Mouse (Mus musculus) granulocyte monocyte progenitor cell, adult 5-6 weeks (primary cell): Measurements from ENCODE around the gene Itsn1. TPM values are rescaled to one million over a fixed set of nuclear protein-coding genes. Genes with fewer than 3 reads are reported as not detected.

Experiments
- ATAC-seq: replicated peaks from 2 replicates; pipeline ENCODE4 v1.8.0; 2016; ENCODE audit warnings: mild to moderate bottlenecking, moderate TSS enrichment, inconsistent platforms; ENCODE audit not compliant: poor library complexity, severe bottlenecking
- total RNA-seq, 2 experiments: library from RNA; stranded (forward) in 1 of 2; stranded (reverse) in 1 of 2; fragments of 200-712, 200-1000 nt in 1 of 2; fragments of >200 nt in 1 of 2; fragmentation: Nextera tagmentation in 1 of 2; gene quantifications; 2 replicates each; pipeline ENCODE4 v1.2.3; 2014 to 2017

The Itsn1 gene
- total RNA-seq, 2 experiments from 2014 or later = 7.0 to 10.7 TPM

DNA sequence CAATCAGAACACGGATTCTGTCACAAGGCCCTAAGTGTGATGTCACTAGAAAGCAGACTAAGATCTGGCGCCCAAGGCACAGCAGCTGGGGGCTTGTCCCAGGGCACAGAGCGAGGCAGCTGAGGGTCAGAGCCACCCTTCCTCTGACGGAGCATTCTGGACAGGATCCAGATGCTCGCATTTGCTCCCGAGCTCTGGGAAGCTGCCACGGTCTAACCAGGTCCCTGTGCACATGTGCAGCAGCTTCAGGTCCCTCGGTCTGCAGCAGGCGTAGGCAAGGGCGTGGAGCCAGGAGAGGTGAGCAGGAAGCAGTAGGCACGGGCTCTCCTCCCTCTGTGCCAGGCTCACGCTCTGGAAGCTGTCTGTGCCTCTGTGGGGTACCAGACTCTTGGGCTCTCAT, 160.8 kb downstream of the Itsn1 start:
- no peak for ATAC-seq

DNA sequence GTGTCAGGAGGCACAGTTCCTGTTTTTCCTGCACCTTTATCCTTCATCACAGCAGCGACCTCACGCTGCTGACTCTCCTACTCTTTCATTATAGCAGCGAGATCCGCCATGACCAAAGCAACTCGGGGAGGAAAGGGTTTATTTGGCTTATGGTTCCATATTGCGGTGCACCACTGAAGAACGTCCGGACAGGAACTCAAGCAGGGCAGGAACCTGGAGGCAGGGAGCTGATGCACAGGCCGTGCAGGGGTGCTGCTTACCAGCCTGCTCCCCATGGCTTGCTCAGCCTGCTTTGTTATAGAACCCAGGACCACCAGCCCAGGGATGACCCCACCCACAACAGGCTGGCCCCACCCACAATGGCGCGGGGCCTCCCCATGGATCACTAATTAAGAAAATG, 162.1 kb downstream of the Itsn1 start:
- no peak for ATAC-seq

DNA sequence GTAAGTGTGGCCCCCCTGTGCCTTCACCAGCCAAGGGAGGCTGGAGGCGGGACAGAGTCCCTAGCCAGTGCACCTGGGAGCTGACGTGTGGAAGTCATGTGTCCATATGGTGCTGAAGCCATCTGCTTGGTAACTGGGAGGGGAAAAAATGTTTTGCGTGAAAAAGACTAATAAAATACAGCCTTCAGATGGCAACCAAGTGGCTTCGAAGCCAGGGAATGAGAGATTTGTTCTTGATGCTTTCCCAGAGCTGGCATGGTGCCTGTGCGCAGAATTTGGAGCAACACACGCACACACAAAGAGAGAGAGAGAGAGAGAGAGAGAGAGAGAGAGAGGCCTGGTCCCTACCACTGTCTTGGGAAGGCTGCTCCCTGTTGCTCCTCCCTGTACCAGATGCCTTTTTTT, 167.3 kb downstream of the Itsn1 start:
- no peak for ATAC-seq

DNA sequence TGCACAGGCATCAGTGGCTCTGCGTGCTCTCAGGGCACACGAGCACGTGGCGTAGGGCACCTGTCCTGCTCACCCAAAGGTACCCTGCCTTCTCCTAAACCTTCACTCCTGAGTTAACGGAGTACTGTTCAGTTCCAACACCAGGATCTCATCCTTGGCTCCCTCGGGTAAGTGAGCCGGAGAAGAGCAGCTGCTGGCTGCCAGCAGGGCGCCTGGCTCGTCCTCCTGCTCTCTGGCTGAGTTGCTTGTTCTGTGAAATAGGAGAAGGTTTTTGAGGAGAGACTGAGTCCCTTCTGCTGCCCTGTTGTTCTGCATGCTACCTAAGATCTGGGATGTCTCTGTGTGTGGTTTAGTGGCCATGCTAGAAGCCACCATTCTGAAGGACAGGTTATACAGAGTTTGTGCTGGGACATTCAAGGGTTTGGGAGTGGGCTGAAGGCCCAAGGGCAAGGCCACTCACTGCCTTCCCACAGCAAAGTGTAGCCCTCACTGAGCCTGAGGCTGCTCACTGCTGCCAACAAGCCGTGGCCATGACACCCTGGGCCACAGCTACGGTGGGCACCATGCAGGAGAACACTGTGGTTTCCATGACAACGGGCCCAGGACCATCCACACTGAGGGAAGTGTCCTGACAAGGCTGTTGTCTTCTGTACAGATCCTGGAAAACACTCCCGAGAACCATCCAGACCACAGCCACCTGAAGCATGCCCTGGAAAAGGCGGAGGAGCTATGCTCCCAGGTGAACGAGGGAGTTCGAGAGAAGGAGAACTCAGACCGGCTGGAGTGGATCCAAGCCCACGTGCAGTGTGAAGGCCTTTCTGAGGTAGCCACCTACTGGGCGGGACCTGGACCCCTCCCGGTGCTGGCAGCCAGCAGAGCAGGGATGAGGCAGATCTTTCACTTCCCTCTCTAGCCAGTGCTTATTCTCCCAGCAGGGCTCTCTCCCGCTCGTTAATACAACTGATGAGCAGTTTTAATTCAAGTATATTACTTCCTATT, 170.1 kb downstream of the Itsn1 start:
- peak; percentile 96 for ATAC-seq

DNA sequence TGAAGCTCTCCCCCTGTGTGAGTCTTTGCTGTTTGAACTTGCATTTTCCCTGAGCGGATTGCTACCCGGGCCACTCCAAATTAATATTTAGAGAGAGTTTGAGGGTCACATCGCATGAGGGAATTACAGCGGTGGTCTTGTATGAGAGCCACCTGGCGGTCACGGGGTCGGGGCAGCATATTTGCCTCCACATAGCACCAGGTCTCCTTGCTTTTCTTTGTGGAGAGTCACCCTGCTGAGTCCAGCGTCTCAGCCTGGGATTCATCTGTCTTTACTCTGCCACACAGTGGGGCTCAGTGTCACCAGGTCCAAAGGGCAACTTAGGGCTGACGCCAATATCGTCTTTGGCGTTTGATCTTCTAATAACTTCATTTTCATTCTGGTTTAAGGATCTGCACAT, 171.2 kb downstream of the Itsn1 start:
- no peak for ATAC-seq

DNA sequence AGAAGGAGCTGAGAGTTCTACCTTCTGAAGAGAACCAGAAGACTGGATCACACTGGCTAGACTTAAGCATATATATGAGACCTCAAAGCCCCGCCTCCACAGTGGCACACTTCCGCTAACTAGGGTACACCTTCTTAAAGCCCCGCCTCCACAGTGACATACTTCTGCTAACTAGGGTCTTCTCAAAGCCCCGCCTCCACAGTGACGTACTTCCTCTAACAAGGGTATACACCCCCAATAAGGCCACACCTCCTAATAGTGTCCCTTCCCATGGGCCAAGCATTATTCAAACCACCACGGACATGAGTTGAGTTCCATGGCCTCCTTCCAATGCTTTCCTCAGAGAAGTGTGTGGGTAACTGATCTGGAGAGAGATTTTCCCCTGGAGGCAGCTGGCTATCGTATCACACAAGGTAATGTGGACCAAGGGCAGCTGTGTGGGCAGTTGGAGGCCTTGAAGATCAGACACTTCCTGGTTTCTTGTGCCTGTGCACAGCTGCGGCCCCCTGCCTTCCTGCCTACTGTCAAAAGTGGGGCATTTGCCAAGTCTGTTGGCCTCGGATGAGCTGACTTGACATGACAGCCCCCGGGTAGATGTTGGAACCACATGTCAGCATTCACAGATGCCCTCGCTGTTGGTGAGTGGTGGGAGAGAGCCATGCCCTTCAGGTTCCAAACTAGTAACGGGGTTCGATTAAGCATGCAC, 174.9 kb downstream of the Itsn1 start:
- peak; percentile 40 for ATAC-seq

DNA sequence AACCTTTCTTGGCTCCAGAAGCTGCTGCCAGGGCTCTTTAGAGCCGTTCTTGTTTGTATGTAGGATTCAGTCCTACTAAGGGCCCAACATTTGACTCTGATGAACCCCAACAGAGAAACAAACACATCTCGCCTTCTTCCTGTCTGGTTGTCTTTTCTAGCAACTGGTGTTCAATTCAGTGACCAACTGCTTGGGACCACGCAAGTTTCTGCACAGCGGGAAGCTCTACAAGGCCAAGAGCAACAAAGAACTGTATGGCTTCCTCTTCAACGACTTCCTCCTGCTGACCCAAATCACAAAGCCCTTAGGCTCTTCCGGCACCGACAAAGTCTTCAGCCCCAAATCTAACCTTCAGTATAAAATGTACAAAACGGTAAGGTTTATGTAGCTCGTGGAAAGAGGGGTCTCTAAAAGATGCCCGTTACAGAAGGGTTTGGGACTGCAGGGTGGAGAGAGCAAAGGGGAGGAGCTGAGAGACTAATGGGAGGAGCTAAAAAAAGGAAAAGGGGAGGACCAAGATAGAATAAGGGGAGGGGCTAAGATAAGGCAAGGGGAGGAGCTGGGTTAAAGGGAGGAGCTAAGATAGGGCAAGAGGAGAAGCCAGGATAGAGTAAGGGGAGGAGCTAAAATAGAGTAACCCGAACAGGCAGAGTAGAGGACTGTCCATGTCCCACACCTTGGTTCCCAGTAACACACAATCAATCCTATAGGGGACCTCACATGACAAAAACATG, 176.2 kb downstream of the Itsn1 start:
- no peak for ATAC-seq

DNA sequence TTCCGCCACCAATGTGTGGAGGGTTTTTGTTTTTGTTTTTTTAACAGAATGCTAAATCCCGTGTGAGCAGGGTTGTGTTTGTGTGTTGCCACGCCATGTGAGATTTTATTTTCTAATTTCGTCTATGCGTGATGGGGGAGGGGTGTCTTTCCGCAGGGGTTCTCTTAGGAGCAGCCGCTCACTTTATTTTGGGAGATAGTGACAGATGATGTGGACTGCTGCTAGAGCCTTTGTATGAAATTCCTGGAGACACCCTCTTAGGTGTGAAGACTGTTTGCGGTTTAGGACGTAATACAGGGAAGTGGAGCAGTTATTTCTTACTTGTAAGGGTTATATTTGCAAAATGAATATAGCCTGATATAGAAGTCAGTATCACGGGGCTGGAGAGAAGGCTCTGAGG, 176.9 kb downstream of the Itsn1 start:
- no peak for ATAC-seq

DNA sequence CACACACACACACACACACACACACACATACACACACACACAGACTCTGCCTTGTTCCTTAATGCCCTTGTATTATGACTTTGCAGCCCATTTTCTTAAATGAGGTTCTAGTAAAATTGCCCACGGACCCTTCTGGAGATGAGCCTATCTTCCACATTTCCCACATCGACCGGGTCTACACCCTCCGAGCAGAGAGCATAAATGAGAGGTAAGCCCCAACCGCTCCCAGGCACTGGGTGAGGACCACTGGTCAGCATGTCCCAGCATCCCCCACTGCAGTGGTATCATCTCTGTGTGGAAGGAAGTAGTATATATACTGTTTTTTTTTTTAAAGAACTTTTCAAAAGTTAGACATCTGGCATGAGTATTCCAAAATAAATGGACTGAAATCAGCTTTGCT, 177.6 kb downstream of the Itsn1 start:
- ATAC-seq = no peak

DNA sequence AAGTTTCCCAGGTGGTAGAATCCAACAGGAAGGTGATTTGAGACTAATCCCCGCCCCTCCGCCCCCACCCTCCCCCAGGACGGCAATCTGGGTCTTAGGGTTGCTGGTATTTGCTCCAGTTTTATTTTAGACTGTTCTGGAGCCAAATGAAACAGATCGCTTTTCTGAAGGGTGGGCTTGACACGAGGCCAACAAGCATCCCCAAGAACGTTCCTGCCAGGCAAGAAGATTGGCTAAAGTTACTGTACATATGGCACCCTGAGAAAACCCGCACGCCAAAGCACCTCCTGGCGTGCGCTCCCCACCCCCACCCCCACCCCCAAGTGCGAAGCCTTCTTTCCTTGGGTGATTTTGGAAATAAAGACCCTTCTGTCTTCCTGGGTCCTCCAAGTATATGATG, 178.1 kb downstream of the Itsn1 start:
- no peak for ATAC-seq

DNA sequence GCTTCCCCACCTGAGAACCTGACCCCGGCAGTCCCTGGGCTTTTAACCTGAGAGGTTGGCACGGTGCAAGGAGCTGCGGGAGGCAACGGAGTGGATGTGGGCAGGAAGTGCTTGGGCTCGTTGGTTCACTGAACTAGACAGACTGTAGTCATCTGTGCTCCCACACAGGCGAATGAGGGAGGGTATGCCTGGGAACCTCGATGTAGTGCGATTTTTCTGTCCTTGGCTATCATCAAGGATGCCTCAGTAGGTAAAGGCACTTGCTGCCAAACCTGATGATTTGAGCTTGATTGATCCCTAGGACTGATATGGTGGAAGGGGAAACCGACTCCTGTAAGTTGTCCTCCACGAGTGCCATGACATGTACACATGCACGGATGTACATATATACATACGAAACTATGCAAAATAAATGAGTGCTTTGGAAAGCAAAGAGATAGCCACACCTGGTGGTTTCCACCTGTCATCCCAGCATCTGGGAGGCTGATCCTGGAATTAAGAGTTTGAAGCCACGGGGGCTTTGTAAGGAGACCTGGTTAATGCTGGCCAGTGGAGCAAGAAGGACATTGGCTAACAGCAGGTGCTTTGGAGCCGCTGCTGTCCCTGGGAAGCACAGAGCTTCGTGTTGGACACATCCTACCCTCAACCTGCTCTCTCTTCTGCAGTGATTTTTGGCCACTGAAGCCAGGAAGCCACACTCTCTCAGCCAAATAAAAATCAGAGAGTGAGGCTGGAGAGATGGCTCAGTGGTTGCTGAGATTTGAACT, 180.7 kb downstream of the Itsn1 start:
- ATAC-seq = no peak

DNA sequence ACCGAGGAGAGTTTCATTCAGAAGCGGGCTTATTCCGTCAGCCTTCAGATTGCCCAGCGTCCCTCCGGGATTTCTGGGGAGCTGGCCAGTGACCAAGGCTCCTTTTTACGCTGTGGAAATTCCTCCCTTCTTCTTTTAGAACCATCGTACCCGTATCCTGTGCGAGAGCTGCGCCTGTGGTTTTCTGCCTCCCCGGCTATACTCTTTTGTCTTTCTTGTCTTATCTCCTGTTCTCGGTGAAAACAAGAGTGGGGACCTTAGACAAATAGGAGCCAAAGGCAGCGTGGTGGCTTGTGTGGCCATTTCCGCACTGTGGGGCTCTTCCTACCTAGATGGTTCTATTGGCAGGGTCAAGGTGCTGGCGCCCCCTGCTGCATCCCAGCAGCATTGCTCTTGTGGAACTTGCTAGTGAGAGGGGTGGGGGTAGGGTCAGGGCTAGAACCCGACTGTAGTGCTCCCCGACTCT, 188.6 kb downstream of the Itsn1 start:
- ATAC-seq = peak; percentile 94

DNA sequence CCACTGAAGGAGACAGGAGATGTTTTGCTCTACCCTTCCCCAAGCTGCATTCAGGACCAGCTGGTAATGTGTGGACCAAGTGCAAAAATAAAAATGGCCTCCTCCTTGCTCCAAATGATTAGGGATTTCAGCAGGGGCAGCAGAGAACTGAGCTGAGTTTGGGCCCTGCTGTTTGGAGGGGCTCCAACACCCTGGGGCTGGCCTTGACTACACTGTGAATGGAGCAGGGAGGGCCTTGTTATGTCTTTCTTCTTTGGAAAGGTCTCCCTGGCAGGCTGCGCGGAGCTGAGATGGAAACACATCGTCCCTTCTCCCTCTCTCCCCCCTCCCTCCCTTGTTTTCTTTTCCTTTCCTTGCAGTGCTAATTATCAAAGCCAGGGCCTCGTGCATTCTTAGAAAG, 189.4 kb downstream of the Itsn1 start:
- no peak for ATAC-seq

DNA sequence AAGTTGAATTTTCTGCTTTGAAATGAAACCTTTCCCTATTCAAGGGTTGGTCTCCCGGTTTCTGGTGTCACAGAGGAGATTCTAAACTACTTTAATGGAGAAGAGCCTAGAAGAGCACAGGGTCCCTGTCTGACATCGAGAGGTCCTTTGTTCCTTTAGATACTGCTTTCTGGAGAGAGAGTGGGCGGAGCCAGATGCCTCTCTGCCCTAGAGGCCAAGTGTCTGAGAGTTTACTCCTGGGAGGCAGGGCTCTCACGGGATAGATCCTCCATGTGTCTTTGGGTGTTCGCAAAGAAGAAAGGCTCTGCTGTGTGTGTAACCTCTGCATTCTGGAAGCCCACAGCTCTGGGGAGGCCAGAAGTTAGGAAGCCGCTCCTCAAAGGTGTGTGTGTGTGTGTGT, 190.0 kb downstream of the Itsn1 start:
- no peak for ATAC-seq

DNA sequence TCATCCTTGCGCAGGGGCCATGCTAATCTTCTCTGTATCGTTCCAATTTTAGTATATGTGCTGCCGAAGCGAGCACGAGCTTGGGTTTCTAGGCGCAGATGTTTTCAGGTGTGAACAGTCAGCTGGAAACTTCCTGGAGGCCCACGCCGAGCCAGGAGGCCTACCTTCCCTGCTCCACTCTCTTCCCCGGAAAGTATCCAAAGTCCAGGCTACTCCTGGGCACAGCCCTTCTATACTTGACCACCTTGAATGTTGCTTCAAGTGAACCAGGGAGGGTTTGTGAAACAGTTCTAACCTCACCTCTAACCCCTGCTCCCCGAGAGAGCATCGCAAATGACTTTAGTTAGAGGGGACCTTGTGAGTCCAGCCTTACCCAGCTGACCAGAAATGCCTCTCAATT, 192.3 kb downstream of the Itsn1 start:
- ATAC-seq = no peak

DNA sequence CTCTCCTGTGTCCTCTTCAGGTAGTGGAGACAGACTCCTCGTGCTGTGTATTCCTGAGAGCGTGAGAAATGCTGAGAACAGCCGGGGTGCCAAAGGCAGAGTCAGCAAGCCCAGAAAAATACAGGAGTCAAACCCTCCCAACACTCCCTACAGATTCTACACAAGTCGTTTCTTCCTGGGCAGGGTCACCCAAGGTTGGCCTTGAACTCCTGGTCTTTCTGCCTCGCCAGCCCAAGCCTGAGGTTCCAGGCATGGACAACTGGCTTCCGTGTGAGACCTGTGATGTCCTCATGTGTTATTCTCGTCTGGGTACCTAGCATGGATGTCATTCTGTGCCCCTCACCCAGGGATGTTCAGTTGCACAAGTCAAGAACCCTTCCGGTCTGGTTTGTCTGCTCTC, 193.9 kb downstream of the Itsn1 start:
- no peak for ATAC-seq

DNA sequence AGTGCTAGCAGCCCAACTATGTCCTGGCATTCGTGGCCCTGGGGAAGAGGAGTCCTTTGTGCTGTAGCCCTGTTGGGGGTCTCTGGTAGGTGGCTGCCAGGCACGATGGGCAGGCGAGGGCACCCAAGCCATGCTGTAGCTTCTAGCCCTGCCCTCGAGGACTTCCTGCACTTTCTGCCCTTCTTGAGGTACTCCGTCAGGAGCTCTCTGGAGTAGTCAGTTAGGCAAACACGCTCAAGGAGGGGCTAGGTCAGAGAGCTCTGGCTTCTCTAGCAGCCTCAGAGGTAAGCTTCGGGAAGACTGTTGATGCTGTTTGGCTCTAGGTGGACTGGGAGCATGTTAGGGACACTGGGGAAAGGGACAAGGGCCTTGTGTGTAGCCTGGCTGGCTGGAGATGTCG, 195.3 kb downstream of the Itsn1 start:
- no peak for ATAC-seq

DNA sequence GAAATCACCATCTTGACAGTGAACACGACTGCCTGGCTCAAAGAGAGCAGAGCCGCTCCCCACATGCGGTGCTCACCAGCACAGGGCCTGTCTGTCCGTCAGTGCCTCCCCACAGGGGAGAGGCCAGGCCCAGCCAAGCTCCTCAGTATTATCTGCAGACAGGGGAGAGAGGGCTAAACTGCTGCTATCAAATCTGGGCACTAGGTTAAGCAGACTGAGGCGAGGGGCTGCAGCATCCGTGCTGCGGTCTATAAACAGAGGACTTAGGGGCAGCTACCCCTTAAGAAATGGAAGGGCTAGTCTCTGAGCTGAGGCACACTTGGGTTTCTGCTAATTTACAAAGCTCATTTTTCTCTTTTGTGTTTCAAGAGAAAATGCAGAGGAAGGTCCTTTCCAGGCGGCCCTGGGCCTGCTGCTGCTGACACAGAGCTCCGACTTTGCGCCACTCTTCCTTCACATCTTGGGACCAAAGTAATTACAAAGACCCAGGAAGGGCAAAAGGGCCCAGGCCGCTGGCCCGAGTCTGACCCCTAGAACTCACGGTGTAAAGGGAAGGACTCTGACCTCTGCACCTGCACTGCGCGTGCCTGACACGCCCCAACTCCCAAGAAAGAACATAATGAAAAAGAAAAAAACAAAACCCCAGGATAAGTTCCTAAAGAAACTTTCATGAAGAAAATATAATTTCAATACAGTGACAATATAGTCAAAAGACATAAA, 199.0 kb downstream of the Itsn1 start:
- no peak for ATAC-seq
